Mouse (Mus musculus): ENCODE data around the gene Mrvi1.

- TF ChIP-seq CTCF (IDR thresholded peaks at IDR 0.05; ENCODE audit: borderline replicate concordance, extremely low read depth, insufficient read depth, insufficient read length), result no peak
- TF ChIP-seq POLR2A (IDR thresholded peaks at IDR 0.05; ENCODE audit: borderline replicate concordance, extremely low read depth, insufficient read depth, insufficient read length, poor library complexity, severe bottlenecking), result no peak
Observed at GRCm38 (mm10) chr7:110954072-110954858, 28.0 kb downstream of the Mrvi1 start.

Data from brain, embryonic 14.5 days (tissue).